Mouse (Mus musculus) lung, postnatal 0 days (tissue): ENCODE data around the gene Rep15.

Source experiments
- CTCF ChIP-seq: IDR thresholded peaks from 2 replicates; pipeline ENCODE4 v1.5.1; 2016; ENCODE audit warnings: antibody characterized with exemption, mild to moderate bottlenecking
- EP300 ChIP-seq: IDR thresholded peaks from 2 replicates; pipeline ENCODE4 v1.6.1; 2016; ENCODE audit warnings: antibody characterized with exemption, mild to moderate bottlenecking, control low read depth

- TF ChIP-seq EP300: no peak
- TF ChIP-seq CTCF: no peak
Measured at GRCm38 (mm10) chr6:147010358-147010757, 22.0 kb upstream of the Rep15 start.
